Mouse (Mus musculus): ENCODE measurements around the gene Esp6. TPM values are rescaled to one million over a fixed set of nuclear protein-coding genes. Genes with fewer than 3 reads are reported as not detected.
"Not testable (repeated sequence)": the region's sequence is repeated elsewhere in the genome, so short reads cannot be mapped to it uniquely, and the experiment has no call there.

The Esp6 gene
- not detected for total RNA-seq (2021)
- long read RNA-seq, experiment 1, result 0 reads
- long read RNA-seq, experiment 2, result 0 reads

DNA sequence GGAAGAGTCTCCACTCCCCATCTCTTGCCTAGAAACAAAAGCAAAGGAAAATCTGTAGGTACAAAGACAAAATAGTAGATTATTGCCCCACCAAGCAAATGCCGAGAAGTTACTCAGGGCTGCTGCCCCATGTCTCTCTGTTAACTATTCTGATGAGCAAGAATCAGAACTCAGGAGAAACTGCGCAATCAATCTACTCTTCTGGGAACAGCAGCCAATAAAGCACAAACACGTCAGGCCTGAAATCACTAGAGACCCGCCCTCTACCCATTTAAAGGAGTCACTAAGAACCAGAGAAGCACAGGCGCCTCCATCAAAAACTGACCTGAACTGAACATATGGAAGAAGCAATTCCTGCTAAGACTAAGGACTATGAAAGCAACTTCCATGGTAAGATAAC lies at the start of gene Esp6:
Gene Esp6, plus strand, starts transcription at position 301 of the 400 bp plus-strand sequence.
- DNase-seq (ENCODE audit: low spot score in 2 of 2), result no peak
- no peak within 1 kb of the TSS for H3K4me3 ChIP-seq

GRCm38 (mm10) chr17:40519818-40520217 lies 41.5 kb upstream of the Esp6 start, which contains the start of gene Esp8:
Gene Esp8, plus strand, starts transcription at chr17:40520022.
- Histone ChIP-seq H3K27ac (no peak within 1 kb of the TSS), H3K4me3 (no peak within 1 kb of the TSS)
- no peak for DNase-seq (ENCODE audit: low spot score in 2 of 2)
- no peak for TF ChIP-seq CTCF (conservative IDR thresholded peaks at IDR 0.05)

More for the DNA sequence above, at the start of gene Esp6:
- no peak within 1 kb of the TSS for H3K27ac ChIP-seq
- no peak for TF ChIP-seq CTCF (conservative IDR thresholded peaks at IDR 0.05)

DNA sequence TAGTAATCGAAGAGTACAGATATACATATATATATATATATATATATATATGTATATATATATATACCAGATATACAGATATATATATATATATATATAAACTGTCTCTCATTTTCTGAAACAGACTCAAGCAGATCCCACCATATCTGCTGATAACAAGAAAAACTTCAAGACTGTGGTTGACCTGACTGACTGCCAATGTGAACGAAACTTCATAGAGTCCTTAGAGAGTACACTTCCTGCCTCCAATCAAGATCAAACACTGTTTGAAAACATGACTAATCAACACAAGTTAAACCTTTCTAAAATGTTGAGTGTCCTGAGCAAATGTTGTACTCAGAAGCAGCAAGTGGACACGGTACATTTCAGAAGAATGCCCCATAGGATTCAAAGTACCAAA lies 31.5 kb upstream of the Esp6 start:
- no peak for TF ChIP-seq CTCF (conservative IDR thresholded peaks at IDR 0.05)
- H3K4me3 ChIP-seq, result no peak overlapping the region
- no peak overlapping the region for H3K27ac ChIP-seq
- DNase-seq (ENCODE audit: low spot score in 2 of 2), result no peak

DNA sequence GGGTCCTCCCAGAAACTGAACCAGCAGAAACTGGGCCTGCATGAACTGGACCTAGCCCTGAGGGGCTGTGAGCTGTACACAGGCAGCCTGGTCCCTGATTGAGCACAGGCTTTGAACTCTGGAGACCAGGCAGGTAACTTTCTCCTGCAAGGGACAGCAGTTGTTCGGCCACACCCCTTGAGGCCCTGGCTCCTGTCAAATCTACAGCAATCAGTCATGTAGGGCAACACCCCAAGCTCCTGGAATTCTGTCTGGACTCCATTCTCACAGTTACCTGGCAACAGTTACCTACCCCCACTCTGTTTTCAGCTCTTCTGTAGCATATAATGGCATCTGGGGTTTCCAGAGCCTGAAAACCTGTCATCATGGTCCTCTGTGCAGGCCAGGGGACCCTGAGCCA lies 30.2 kb upstream of the Esp6 start:
- H3K27ac ChIP-seq, result no peak overlapping the region
- no peak overlapping the region for H3K4me3 ChIP-seq
- no peak for DNase-seq (ENCODE audit: low spot score in 2 of 2)
- TF ChIP-seq CTCF (conservative IDR thresholded peaks at IDR 0.05), result no peak

DNA sequence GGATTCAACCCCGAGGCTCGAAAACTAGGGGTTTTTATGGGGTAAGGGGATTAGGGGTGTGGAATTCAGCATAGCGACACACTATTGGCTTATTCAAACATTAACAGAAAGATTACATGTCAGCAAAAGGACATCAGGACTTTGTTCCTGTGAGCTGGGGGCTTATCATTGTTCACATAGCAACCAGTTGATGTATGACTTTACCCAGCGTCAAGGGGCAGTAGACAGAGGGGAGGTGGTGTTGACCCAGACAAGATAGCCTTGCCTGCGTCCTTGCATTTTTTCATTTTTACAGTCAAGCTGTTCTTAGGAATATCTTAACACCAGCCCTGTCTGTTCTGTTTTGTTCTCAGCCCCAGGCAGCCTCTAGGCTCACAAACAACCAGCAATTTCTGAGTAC lies 14.3 kb upstream of the Esp6 start:
- H3K27ac ChIP-seq; H3K4me3 ChIP-seq; DNase-seq (ENCODE audit: low spot score in 2 of 2): not testable (repeated sequence)

DNA sequence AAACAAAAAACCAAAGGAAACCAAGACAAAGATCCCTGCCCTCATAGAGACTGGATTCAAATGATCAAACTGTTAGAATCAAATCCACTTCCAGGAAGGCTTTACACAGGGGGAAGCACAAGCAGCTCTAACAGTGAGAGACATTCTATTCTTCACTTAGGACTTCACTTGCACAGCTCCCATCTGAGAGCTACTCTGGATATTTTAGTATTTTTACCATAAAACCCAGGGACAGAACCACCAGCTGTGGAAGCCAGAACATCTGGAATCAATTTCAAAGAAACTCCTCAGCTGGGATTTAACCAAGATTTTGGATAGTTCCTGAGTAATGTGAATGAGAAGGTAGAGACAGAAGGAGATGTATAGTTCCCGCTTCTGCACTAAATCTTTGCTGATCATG lies 7.8 kb upstream of the Esp6 start:
- H3K27ac ChIP-seq, result no peak overlapping the region
- no peak for DNase-seq (ENCODE audit: low spot score in 2 of 2)
- H3K4me3 ChIP-seq, result no peak overlapping the region
- no peak for TF ChIP-seq CTCF (conservative IDR thresholded peaks at IDR 0.05)

GRCm38 (mm10) chr17:40583906-40584305 lies 22.6 kb downstream of the Esp6 start:
- H3K4me3 ChIP-seq; H3K27ac ChIP-seq; DNase-seq (ENCODE audit: low spot score in 2 of 2): not testable (repeated sequence)

DNA sequence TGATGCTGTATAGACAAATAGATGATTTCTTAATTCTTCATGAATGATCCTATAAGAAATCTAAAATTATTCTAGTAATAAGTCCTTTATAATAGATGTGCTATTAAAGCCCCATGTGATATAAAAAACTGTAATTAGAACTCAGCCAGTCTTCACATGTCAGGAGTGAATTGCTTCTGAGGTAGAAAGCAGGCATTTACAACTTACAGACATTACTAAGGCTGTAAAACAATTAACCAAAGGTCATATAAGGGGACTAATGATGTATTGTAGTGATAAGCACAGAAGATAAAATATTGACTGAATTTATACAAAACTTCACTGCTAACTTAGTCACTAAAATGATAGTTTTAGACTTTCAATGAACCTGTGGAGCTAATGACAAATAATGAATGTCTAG lies 30.0 kb downstream of the Esp6 start:
- Histone ChIP-seq H3K27ac (no peak overlapping the region), H3K4me3 (no peak overlapping the region)
- DNase-seq (ENCODE audit: low spot score in 2 of 2), result no peak
- no peak for TF ChIP-seq CTCF (conservative IDR thresholded peaks at IDR 0.05)

DNA sequence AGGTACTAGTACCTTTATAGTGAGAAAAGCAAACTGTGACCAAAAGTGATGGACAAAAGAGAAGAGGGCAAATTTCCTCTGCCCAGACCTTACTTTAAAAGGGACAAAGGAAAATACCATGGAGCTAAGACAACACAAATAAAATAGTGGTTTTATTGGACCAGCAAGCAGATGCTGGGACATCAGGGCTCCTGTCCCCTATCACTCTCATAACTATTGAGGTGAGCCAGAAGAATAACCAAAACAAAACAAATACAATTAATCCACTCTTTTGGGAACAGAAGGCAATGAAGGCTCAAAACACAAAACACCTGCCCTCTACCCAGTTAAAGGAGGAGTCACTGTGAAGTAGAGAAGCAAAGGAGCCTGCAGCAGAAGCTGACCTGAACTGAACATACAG lies 37.0 kb downstream of the Esp6 start, which contains the start of gene Esp4:
Gene Esp4, plus strand, starts transcription at position 301 of the 400 bp plus-strand sequence.
- no peak for DNase-seq (ENCODE audit: low spot score in 2 of 2)
- H3K27ac ChIP-seq, result no peak within 1 kb of the TSS
- H3K4me3 ChIP-seq, result no peak within 1 kb of the TSS
- TF ChIP-seq CTCF (conservative IDR thresholded peaks at IDR 0.05), result no peak

Other genes with a start within 250 kb of the Esp6 start
- not detected for gene Crisp1, start 242.3 kb upstream of the Esp6 start, total RNA-seq (2021)
- not detected for gene Esp8, start 41.5 kb upstream of the Esp6 start, total RNA-seq (2021)
- not detected for gene Esp4, start 37.1 kb downstream of the Esp6 start, total RNA-seq (2021)
- not detected for gene Esp3, start 70.6 kb downstream of the Esp6 start, total RNA-seq (2021)
- not detected for gene Esp1, start 165.6 kb downstream of the Esp6 start, total RNA-seq (2021)
- gene Crisp2, start 245.5 kb downstream of the Esp6 start, total RNA-seq (2021), result not detected
- gene Rhag, start 249.6 kb downstream of the Esp6 start, total RNA-seq (2021), result not detected